Mouse (Mus musculus): ENCODE measurements around the gene Iqck.
A peak's percentile ranks its signal among the peaks of the same experiment; 100 is the strongest.

Iqck gene

DNA sequence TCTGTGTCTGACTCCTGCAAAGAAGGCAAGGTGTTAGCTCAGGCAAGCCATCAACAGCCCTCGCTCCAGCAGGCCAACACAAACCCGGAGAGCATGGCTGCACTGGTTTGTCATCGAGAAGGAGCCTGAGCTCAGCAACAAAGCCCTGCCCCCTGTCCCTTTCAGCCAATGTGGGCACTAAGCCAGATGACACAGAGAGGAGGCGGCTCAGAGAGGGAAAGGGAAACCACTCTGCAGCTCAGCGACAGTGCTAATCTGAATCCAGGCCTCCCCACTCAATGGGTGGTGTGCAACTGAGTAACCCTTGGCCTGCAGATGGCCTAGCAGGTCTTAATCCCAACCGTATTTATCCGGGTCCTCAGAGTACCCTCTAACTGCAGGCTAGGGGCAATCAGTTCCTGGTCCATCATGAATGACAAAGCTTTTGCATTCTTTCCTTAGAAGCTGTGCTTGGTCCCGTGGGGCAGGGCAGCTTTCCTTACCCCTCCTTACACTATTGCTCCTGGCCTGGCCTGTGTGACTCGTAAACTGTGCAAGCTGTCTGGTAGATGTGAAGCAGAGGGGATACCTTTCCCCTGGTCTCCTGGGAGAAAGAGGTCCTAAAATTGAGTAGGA is 4.8 kb upstream of the Iqck start:
- ATAC-seq (ENCODE audit: low TSS enrichment): peak; percentile 33; the same call in 1 of the 2 replicates

DNA sequence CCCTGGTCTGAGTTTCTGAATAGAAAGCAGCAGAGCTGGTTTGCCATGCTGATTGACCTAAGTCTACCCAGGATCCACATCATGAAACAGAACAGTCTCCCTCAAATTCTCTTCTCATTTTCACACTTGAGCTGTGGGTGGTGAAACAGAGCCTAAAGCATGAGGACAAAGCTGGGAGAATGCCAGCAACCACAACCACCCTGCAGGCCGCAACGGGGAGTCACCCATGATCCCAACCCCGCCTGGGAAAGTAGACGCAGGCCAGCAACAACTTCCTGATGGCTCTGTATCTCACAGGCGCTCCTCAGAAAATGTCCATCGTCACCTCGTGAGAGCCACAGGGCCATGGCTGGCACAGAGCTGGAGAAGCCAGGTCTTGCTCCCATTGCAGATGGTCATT is 4.0 kb upstream of the Iqck start:
- ATAC-seq (ENCODE audit: low TSS enrichment): no peak

DNA sequence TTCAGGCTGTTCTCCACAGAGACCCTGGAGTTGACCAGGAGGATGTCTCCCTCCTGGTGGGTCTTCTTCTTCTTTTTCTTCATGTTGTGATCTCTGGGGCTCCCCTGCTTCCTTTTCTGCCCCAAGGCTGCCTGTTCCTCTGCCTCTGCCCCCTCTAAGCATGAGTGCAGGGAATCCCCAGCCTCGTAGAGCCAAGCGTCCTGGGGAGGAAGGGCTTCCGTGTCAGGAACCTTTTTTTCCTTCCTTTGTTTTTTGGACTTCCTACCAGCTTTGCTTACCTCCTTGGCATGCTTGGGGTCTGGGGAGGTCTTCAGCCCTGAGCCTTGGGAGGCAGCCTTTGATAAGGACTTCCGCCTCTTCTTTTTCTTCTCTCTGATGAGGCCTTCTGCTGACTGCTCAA is 2.9 kb upstream of the Iqck start:
- no peak for ATAC-seq (ENCODE audit: low TSS enrichment)

DNA sequence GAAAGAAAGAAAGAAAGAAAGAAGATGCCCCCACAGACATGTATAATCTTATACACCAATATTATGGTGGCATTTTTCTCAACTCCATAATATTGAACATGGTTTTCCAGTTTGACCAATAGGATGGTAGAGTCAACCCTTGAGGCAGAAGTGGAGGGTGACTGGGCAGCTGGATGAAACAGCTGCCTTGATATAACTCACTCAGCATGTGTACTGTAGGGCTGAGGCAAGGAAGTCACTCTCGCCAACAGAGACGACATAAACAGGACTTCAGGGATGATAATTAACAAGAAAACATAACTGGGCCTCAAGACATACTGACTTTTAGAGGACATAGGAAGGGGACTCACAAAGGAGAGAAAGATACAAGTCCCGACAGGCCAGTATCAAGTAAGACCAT is 946 bp upstream of the Iqck start:
- no peak for ATAC-seq (ENCODE audit: low TSS enrichment)

DNA sequence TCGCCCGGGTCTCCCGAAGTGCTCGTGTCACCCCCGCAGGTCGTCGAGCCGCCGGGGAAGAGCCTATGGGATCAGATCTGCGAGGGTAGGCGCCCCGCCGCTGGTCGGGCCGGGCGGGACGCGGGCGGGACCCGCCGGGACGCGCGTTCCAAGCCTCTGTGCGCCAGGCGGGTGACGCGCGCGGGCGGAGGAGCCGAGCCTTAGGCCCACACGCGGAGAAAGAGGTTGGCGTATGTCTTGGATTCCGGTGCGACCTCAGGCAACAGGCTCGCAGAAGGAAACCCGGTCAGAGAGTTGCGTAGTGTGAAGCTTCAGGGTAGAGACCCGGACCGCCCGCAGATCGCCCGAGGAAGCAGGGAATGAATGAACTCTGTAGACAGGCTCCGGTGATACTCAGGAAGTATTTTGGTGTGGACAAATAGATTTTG is 339 bp downstream of the Iqck start, which contains the start of gene Knop1:
TSS of gene Knop1 (minus strand) at position 378 of the 428 bp plus-strand sequence.
- peak; percentile 77 for ATAC-seq (ENCODE audit: low TSS enrichment)

DNA sequence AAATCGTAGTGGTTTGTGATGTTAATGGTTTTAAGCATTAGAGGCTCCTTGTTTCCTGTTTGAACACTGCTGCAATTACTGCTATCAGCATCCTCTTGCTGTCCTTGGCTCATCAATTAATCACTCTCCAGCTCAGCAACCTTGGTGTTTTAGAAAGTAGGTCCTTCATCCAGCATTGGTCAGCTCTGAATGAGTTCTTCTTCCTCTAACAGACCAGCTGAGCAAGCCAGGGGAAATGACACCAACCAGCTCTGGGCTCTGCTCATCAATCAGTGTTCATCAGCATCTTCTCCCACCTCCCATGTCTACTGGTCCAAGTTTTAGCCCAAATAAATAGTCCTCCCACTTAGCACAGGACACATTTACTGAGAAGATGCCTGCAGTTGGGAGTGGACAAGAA is 3.1 kb downstream of the Iqck start:
- ATAC-seq (ENCODE audit: low TSS enrichment): no peak

DNA sequence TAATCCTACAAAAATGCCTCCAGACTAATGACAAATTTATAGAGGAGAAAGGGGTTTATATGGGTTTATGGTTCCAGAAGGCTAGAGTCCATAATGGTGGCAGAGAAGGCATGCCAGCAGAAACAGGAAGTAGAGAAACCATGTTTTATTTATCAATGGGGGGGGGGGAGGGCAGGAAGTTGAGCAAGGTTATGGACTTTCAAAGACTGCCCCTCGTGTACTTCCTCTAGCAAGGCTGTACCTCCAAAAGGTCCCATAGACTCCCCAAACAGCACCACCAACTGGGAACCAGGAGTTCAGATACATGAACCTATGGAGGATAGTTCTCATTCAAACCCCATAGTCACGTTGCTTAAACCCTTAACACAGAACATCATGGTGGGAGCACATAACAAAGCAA is 9.8 kb downstream of the Iqck start:
- no peak for ATAC-seq (ENCODE audit: low TSS enrichment)

DNA sequence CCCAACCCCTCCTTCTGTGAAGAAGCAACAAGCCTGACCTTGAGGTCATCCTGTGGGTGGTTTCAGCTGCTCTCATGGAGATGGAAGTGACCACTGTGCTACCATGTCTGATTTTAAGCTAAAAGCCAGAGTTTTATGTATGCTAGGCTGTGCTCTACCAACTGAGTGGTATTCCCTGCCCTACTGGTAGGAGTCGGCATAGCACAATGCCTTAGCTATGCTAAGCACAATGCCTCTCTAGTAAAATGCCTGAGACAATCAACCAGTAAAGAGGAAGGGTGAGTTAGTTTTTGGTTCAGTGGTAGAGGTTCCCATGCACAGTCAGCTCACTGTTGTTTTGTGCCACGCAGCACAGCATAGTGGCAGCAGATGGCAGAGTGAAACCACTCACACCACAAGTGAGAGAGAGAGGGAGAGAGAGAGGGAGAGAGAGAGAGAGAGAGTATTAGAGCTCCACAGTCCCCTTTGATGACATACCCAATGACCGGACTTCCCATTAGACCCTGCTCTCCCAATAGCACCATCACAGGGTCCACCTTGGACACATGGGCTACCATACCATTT is 24.0 kb downstream of the Iqck start:
- no peak for ATAC-seq (ENCODE audit: low TSS enrichment)

DNA sequence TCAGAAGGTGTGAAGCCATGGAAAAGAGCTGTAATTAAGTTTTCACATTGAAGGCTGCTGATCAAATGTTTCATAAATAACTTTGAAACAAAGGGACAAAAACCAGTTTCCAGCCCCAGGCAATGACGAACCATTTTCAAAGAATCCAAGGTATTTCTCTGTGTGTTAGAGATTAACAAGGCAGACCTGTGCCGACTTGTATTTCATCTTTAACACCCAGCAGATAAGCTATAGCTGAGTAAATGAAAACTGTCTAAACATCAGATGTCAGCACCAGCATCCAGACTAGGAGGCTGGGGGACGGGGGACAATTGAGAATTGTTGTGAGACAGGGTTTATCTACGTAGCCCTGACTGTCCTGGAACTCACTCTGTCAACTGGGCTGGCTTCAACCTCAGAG is 28.4 kb downstream of the Iqck start:
- ATAC-seq (ENCODE audit: low TSS enrichment): no peak

DNA sequence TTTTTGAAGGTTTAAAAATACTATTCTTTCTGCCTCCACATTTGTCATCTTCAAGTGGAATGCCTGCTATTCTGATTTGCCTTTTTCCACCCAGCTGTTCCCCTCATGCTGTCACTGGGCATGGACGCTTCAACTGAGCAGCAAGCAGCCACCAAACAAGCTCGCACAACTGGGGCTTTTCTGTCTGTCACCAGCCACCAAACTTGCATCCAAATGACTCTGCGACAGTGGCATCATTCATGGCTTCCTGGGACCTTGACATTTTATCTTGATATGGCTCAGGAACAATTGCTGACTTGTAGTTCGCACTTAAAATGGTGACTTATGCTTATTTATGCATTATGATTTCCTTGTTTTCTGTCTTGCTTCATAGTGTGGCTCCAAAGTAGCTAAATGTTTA is 29.4 kb downstream of the Iqck start:
- ATAC-seq (ENCODE audit: low TSS enrichment): peak; percentile 44; the same call in 1 of the 2 replicates

DNA sequence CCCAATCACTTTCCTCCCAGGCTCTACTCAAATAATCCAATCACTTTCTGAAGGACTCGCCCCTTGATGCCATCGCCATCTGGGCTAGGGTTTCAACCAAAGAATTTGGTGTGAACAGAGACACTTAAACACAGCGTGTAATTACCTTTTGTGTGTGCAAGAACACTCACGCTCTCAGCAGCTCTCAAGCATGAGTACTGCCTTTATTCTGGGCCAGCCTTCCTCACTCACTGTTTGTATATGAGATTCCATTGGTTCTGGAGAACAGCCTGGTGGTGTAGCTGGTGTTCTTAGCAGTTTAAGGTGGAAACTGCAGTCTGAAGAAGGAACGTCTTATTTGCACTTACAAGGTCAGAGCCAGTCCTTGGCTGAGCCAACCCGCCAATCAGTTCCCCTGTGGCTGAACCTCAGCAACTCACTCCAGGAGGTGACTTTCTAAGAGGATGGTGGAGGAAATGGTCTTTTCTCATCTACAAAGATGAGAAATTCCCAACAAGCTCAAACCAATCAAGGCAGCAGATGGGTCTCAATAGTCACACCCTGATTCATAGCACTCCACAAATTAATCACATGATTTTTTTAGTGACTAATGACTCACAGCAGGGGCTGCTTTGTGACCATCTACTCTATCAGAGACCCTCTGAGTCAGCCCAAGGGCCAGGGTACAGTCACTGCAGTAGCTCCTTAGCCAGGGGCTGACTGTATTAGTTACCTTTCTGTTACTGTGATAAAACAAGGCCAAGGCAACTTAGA is 31.9 kb downstream of the Iqck start:
- no peak for ATAC-seq (ENCODE audit: low TSS enrichment)

DNA sequence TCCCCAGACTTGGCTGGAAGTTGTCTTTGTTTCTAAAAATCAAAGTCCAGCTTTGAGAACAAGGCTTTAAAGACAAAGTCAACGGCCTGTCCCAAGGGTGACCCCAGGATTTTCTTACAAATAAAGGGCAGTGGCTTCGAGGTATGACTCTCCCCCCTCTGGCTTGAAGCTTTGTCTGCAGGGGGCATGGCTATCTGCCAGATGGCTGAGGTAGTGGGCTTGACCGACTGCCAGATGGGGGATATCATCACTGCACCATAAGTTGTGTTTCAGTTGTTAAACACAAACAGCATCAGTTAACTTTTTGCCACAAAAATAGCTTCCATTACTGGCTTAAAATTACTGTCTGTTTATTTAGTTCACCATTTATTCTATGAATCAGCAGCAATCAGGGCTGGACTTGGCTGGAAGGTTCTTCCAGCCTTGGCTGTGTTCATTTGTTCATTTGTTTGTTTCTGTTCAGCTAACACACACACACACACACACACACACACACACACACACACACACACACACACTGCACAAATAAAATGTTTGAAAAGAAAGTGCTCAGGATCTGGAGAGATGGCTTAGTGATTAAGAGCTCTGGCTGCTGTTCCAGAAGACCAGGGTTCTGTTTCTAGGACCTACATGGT is 33.6 kb downstream of the Iqck start:
- ATAC-seq (ENCODE audit: low TSS enrichment): no peak

DNA sequence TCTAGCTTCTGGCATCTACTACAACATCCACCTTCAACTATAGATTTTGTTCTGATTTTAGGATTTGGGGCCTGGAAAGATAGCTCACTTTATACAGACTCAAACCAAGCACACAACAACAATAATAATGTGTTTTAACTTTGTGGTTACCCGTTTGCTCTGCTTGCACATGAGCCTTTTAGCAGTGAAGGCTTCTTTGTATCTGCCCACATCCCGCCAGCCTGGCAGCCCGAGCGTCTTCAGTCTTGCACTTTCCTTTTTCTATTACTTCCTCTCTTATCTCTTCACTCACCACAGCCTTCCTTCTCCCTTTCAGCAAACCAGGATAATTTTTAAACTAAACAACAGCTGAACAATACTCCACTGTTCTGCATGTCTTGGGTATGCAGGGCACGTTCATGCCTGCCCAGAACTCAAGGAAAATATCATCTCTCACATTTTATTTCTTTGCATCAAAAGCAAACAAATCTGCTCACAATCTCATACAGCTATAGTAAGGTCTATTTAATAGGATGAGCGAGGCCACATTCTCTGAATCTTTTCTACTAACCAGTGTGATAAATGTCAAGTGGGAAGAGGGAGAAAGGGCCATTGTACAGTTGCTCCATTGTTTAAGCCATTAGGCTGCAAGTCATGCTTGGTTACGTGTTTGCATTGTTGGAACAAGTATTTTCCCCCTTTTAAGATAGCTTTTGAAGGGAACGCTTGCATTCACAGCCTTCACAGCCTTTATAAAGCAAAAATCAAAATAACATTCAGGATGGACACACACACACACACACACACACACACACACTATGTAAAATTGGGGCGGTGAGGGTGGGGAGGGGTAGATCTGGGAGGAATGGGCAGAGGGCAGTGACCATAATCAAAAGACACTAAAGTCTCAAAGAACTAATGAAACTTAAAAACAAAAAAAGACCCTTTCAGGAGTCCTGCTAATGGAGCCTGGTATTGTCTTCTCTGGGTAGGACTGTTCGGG is 40.2 kb downstream of the Iqck start:
- peak; percentile 31; the same call in 1 of the 2 replicates for ATAC-seq (ENCODE audit: low TSS enrichment)

DNA sequence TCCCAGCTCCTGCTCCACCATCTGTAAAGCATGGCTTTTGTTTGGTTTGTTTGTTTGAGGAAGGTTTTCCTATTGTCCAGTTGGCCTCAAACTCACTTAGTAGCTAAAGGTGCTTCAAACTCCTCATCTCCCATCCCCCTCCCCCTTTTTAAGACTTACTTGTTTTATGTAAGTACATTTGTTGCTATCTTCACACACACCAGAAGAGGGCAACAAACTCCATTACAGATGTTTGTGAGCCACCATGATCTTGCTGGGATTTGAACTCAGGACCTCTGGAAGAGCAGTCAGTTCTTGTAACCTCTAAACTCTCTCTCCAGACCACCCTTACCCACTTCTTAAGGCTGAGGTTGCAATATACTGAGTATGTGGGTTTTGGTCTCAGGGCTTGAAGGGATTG is 42.5 kb downstream of the Iqck start:
- ATAC-seq (ENCODE audit: low TSS enrichment): no peak

DNA sequence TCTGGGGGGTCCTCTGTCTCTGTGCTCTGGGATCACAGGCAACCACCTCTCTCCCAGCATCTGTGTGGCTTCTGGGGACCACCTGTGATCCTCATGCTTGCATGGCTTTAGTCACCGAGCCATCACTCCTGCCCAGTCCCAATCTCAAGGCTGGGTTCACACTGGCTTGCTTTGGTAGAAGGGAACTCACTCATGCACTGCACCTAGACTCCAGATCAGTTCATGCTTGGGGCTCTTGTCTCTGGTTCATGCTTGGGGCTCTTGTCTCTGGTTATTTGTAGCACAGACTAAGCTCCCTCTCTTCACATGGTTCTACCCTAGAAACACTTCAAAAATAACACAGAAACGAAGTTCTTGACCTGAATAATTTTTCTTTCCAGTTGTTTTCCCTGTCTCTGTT is 44.5 kb downstream of the Iqck start:
- no peak for ATAC-seq (ENCODE audit: low TSS enrichment)

DNA sequence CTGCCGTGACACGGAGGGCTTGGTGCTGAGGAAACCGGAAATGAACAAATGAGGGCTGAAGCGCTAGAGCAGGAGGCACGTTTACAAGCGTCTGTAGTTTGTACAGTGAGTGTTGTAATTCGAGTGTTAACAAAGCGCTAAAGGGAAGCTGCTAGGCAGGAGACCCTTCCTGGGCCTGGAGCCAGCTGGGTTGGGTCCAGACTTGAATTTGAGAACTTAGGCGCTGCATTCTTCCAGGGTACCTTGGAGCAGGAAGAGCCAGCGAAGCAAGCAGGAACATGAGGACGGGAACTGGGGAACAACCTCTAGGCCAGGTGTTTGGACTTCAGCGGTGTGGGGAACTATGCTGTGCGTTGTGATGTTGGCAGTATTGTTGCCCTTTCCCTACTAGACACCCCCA is 47.4 kb downstream of the Iqck start:
- no peak for ATAC-seq (ENCODE audit: low TSS enrichment)

DNA sequence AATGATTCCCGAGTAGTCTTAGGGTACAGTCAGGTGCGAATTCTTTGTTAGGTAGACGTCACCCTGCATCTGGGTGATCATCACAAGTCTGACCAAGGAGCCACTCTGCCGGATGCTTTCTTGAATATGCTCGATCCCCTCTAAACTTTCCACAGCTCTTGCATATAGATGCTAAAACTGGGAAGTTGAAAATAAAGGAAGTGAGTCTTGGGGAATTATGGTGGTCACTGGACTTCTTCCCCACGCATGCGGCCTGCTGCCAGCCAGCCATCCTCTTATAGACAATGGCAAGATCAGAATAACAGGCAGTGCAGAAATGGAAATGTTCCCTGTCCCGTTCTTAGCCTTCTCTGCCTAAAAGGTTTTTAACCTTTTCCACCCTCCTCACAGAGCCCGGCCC is 48.3 kb downstream of the Iqck start:
- ATAC-seq (ENCODE audit: low TSS enrichment): no peak

DNA sequence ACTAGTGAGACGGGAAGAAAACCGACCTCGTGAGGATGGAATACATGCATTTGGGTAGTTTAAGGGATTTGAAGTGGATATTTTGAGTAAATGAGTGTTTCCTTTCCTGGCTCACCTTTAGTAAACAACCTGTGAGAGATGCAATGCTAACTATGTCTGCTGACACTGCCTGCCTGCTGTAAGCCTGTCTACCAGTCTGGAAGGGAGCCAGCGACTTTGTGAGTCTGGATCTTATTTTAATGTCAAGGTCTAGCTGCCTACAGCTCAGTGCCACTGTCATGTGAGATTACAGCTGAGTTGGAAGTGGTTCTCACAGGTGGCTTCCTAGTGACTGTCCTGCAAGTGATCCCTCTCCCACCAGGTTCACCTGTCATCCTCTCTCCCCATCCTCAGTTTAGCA is 49.0 kb downstream of the Iqck start:
- no peak for ATAC-seq (ENCODE audit: low TSS enrichment)

DNA sequence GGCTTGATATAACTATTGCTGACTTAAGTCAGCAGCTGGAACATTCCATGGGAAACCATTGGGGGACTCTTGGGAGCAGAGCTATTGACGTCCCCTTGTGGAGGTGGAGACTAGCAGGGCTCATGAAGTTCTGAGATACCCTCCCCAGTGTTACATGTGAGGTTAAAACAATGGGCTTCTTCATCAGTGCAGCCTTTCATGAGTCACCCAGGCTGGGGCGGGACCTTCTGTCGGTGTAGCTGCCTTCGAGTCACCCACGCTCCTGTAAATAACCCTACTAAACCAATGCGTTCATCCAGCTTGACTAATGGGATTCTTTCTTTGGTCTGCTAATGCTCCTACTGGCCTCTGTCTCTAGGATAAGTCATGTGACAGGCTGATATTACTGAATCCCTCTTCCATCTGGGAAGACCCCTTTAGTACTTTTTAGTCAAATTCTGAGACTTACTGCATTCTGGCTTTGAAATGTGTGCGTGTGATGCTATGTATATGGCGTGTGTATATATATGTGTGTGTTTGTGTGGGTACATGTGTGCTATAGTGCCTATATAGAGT is 53.5 kb downstream of the Iqck start:
- no peak for ATAC-seq (ENCODE audit: low TSS enrichment)

DNA sequence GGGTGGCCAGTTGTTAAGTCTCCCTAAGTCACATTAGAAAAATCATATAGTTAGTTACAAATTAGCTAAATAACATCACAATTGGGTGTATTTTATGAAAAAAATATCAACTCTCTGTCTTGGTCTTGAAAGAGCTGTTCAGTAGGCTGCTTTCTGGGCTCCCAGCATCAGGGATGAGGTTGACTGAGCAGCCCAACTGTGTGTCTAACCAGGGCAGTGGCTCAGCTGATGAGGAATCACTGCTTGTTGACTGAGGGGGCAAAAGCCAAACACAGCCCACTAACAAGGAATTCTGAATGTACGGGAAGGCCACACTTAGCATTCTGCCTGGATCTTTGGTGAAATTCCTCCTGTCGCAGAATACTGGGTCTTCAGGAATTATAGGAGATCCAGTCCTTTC is 54.9 kb downstream of the Iqck start:
- no peak for ATAC-seq (ENCODE audit: low TSS enrichment)

DNA sequence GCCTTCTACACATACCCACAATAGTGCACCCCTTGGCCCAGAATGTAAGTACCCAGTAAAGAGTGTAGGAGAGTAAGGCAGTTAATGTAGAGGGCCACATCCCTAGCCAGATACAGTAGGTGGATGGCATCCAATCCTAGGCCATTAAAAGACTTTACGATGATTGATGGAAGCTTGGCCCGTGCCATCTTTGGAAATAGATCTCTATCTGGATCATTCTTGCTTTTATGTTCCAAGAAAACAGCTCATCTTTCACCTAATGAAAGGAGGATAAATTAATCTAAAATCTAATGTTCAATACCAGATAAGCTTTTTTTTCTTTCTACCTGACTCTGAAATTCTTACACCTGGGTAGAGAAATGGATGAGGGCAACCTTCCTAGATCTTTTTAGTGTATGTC is 55.6 kb downstream of the Iqck start:
- no peak for ATAC-seq (ENCODE audit: low TSS enrichment)
